Mouse (Mus musculus) midbrain, embryonic 11.5 days (tissue): ENCODE data around the gene Rapgef2. TPM values are rescaled to one million over a fixed set of nuclear protein-coding genes. Genes with fewer than 3 reads are reported as not detected.

Experiments
- ATAC-seq: fragments of 200-750 bp; cut with Nextera tagmentation; 2 replicates; pipeline ENCODE4 v1.8.0; 2017; ENCODE audit warnings: moderate TSS enrichment, moderate library complexity; ENCODE audit not compliant: low FRiP score
- DNase-seq: peaks from one replicate; pipeline ENCODE4 v3.0.0; 2015; ENCODE audit warnings: low spot score; ENCODE audit errors: missing footprints
- H3K27ac ChIP-seq: fragments of 300-500 bp; sonication (generic); 2 replicates; pipeline ENCODE4 v1.5.1; 2014; ENCODE audit warnings: low read depth, low read length
- H3K27me3 ChIP-seq: fragments of 300-500 bp; sonication (generic); 2 replicates; pipeline ENCODE4 v1.6.1; 2014; ENCODE audit warnings: mild to moderate bottlenecking, low read length, moderate library complexity, mixed read lengths; ENCODE audit not compliant: control insufficient read depth, insufficient read depth
- H3K36me3 ChIP-seq: fragments of 300-500 bp; sonication (generic); 2 replicates; pipeline ENCODE4 v1.6.1; 2014; ENCODE audit warnings: mild to moderate bottlenecking, low read length, moderate library complexity, mixed read lengths; ENCODE audit not compliant: control insufficient read depth, insufficient read depth
- H3K4me1 ChIP-seq: fragments of 300-500 bp; sonication (generic); 2 replicates; pipeline ENCODE4 v1.6.1; 2014; ENCODE audit warnings: low read length; ENCODE audit not compliant: control insufficient read depth, insufficient read depth
- H3K4me2 ChIP-seq: fragments of 300-500 bp; sonication (generic); 2 replicates; pipeline ENCODE4 v1.6.1; 2014; ENCODE audit warnings: mild to moderate bottlenecking, moderate library complexity
- H3K4me3 ChIP-seq: fragments of 300-500 bp; sonication (generic); 2 replicates; pipeline ENCODE4 v1.5.1; 2014; ENCODE audit warnings: low read depth, low read length
- H3K9ac ChIP-seq: fragments of 300-500 bp; sonication (generic); 2 replicates; pipeline ENCODE4 v1.6.1; 2014; ENCODE audit warnings: low read length
- H3K9me3 ChIP-seq: fragments of 300-500 bp; sonication (generic); 2 replicates; pipeline ENCODE4 v1.6.1; 2016; ENCODE audit warnings: low read length; ENCODE audit not compliant: control insufficient read depth
- WGBS: fragments of 180-500 bp; shearing (Covaris S2); extraction: QIAGEN DNeasy Blood & Tissue Kit; methylation state at CpG from one replicate; pipeline ENCODE4 v1.1.7; 2014; 5-methylcytosine and 5-hydroxymethylcytosine counted together
- polyA plus RNA-seq: library from polyadenylated mRNA; unstranded; fragments of >200 nt; fragmentation: Nextera tagmentation; extraction: Ambion mirVana; gene quantifications from 2 replicates; pipeline ENCODE4 v1.2.1, GENCODE M21; 2014

Rapgef2 gene
- polyA plus RNA-seq = 5.3 and 6.2 TPM in 2 replicates

- DNase-seq = peak; percentile 96
- Histone ChIP-seq H3K4me2 (peak within 1 kb of the TSS; percentile 95), H3K27me3 (peaks cover 6% of the 10 kb centered on the region; the same call in 1 of the 2 replicates), H3K4me1 (peaks cover 5% of the 10 kb centered on the region), H3K27ac (peak within 1 kb of the TSS; percentile 94), H3K9me3 (no peaks in the 10 kb centered on the region), H3K36me3 (no peaks in the 10 kb centered on the region), H3K4me3 (peak within 1 kb of the TSS; percentile 89), H3K9ac (peak within 1 kb of the TSS; percentile 88)
- ATAC-seq = peak; percentile 86
- WGBS = under 1% methylated on average over 69 of the region's 97 CpGs
Measured at GRCm38 (mm10) chr3:79286376-79287107, at the start of gene Rapgef2. Gene Rapgef2 (minus strand): TSS chr3:79286517.

- WGBS = 88% methylated on average over 8 of the region's 8 CpGs
- Histone ChIP-seq H3K9ac (no peak overlapping the region), H3K27me3 (no peaks in the 10 kb centered on the region), H3K36me3 (no peaks in the 10 kb centered on the region), H3K27ac (no peak overlapping the region), H3K9me3 (no peaks in the 10 kb centered on the region), H3K4me3 (no peak overlapping the region), H3K4me1 (peaks cover 3% of the 10 kb centered on the region; the same call in 1 of the 2 replicates), H3K4me2 (no peak overlapping the region)
- DNase-seq = no peak
- no peak for ATAC-seq
Measured at GRCm38 (mm10) chr3:79333643-79334200, 47.4 kb upstream of the Rapgef2 start.

GRCm38 (mm10) chr3:79333051-79333450, 46.7 kb upstream of the Rapgef2 start:
- H3K27me3 ChIP-seq = no peaks in the 10 kb centered on the region
- H3K9me3 ChIP-seq = no peaks in the 10 kb centered on the region
- DNase-seq (no peak), ATAC-seq (no peak)
- no peak overlapping the region for H3K4me3 ChIP-seq
- H3K36me3 ChIP-seq = no peaks in the 10 kb centered on the region
- peaks cover 3% of the 10 kb centered on the region; the same call in 1 of the 2 replicates for H3K4me1 ChIP-seq
- no peak overlapping the region for H3K4me2 ChIP-seq
- H3K9ac ChIP-seq = no peak overlapping the region
- no peak overlapping the region for H3K27ac ChIP-seq
- WGBS = 93% methylated on average over 7 of the region's 7 CpGs

GRCm38 (mm10) chr3:79329691-79330315, 43.5 kb upstream of the Rapgef2 start:
- H3K4me1 ChIP-seq = peaks cover 5% of the 10 kb centered on the region; the same call in 1 of the 2 replicates
- no peaks in the 10 kb centered on the region for H3K27me3 ChIP-seq
- DNase-seq = peak; percentile 89
- no peak overlapping the region for H3K4me2 ChIP-seq
- H3K27ac ChIP-seq = no peak overlapping the region
- no peaks in the 10 kb centered on the region for H3K9me3 ChIP-seq
- no peak overlapping the region for H3K4me3 ChIP-seq
- no peaks in the 10 kb centered on the region for H3K36me3 ChIP-seq
- 17% methylated on average over 8 of the region's 8 CpGs for whole genome bisulfite sequencing
- H3K9ac ChIP-seq = no peak overlapping the region
- no peak for ATAC-seq

GRCm38 (mm10) chr3:79324697-79325526, 38.6 kb upstream of the Rapgef2 start:
- H3K4me3 ChIP-seq = no peak overlapping the region
- H3K9ac ChIP-seq = no peak overlapping the region
- H3K9me3 ChIP-seq = no peaks in the 10 kb centered on the region
- ATAC-seq (no peak), DNase-seq (no peak)
- whole genome bisulfite sequencing = 44% methylated on average over 10 of the region's 10 CpGs
- H3K27me3 ChIP-seq = no peaks in the 10 kb centered on the region
- no peaks in the 10 kb centered on the region for H3K36me3 ChIP-seq
- H3K4me1 ChIP-seq = peaks cover 4% of the 10 kb centered on the region; the same call in 1 of the 2 replicates
- no peak overlapping the region for H3K27ac ChIP-seq
- H3K4me2 ChIP-seq = no peak overlapping the region

- no peak for ATAC-seq
- Histone ChIP-seq H3K27me3 (no peaks in the 10 kb centered on the region), H3K9me3 (no peaks in the 10 kb centered on the region), H3K4me2 (no peak overlapping the region), H3K4me3 (no peak overlapping the region), H3K4me1 (peaks cover 6% of the 10 kb centered on the region), H3K27ac (no peak overlapping the region), H3K9ac (no peak overlapping the region), H3K36me3 (no peaks in the 10 kb centered on the region)
- DNase-seq = no peak
- WGBS = 59% methylated on average over 10 of the region's 10 CpGs
Measured at GRCm38 (mm10) chr3:79314006-79314698, 27.8 kb upstream of the Rapgef2 start.

GRCm38 (mm10) chr3:79311895-79312294, 25.6 kb upstream of the Rapgef2 start:
- Histone ChIP-seq H3K9ac (no peak overlapping the region), H3K36me3 (no peaks in the 10 kb centered on the region), H3K4me2 (no peak overlapping the region), H3K4me1 (peaks cover 6% of the 10 kb centered on the region), H3K27ac (no peak overlapping the region), H3K9me3 (no peaks in the 10 kb centered on the region), H3K4me3 (no peak overlapping the region), H3K27me3 (no peaks in the 10 kb centered on the region)
- ATAC-seq (no peak), DNase-seq (no peak)

GRCm38 (mm10) chr3:79310184-79310583, 23.9 kb upstream of the Rapgef2 start:
- Histone ChIP-seq H3K4me2 (no peak overlapping the region), H3K9ac (no peak overlapping the region), H3K4me1 (peaks cover 6% of the 10 kb centered on the region), H3K9me3 (no peaks in the 10 kb centered on the region), H3K27ac (no peak overlapping the region), H3K36me3 (no peaks in the 10 kb centered on the region), H3K27me3 (no peaks in the 10 kb centered on the region), H3K4me3 (no peak overlapping the region)
- no peak for DNase-seq
- ATAC-seq = no peak
- 90% methylated on average over 7 of the region's 7 CpGs for WGBS
